Mouse (Mus musculus): ENCODE measurements around the gene Gm17783.
"Not testable (repeated sequence)": the region's sequence is repeated elsewhere in the genome, so short reads cannot be mapped to it uniquely, and the experiment has no call there.

Gm17783 gene

GRCm38 (mm10) chr16:45531950-45532349, at the start of gene Gm17783:
Gene Gm17783, minus strand, starts transcription at chr16:45532050.
- no peak for DNase-seq (ENCODE audit: low spot score in 2 of 2)

- DNase-seq (ENCODE audit: low spot score in 2 of 2), result no peak
Observed at GRCm38 (mm10) chr16:45579883-45580282, 48.0 kb upstream of the Gm17783 start.

- DNase-seq (ENCODE audit: low spot score in 2 of 2), result no peak
Observed at GRCm38 (mm10) chr16:45572307-45572706, 40.5 kb upstream of the Gm17783 start.

GRCm38 (mm10) chr16:45561747-45562146, 29.9 kb upstream of the Gm17783 start:
- DNase-seq (ENCODE audit: low spot score in 2 of 2), result no peak

GRCm38 (mm10) chr16:45551579-45551978, 19.7 kb upstream of the Gm17783 start:
- no peak for DNase-seq (ENCODE audit: low spot score in 2 of 2)

- DNase-seq (ENCODE audit: low spot score in 2 of 2), result no peak
Observed at GRCm38 (mm10) chr16:45547982-45548381, 16.1 kb upstream of the Gm17783 start.

- no peak for DNase-seq (ENCODE audit: low spot score in 2 of 2)
Observed at GRCm38 (mm10) chr16:45544341-45544740, 12.5 kb upstream of the Gm17783 start.

GRCm38 (mm10) chr16:45542108-45542507, 10.3 kb upstream of the Gm17783 start:
- no peak for DNase-seq (ENCODE audit: low spot score in 2 of 2)

- not testable (repeated sequence) for DNase-seq (ENCODE audit: low spot score in 2 of 2)
Observed at GRCm38 (mm10) chr16:45538342-45538741, 6.5 kb upstream of the Gm17783 start.

GRCm38 (mm10) chr16:45535009-45535408, 3.2 kb upstream of the Gm17783 start, which contains the start of gene Slc9c1:
Gene Slc9c1, plus strand, starts transcription at chr16:45535309.
- no peak for DNase-seq (ENCODE audit: low spot score in 2 of 2)

GRCm38 (mm10) chr16:45525551-45525950, 6.3 kb downstream of the Gm17783 start:
- no peak for DNase-seq (ENCODE audit: low spot score in 2 of 2)

- DNase-seq (ENCODE audit: low spot score in 2 of 2), result no peak
Observed at GRCm38 (mm10) chr16:45495326-45495725, 36.5 kb downstream of the Gm17783 start.

GRCm38 (mm10) chr16:45492927-45493326, 38.9 kb downstream of the Gm17783 start, which contains the start of gene Gm609:
Gene Gm609, minus strand, starts transcription at chr16:45492969.
- DNase-seq (ENCODE audit: low spot score in 2 of 2), result no peak

- no peak for DNase-seq (ENCODE audit: low spot score in 2 of 2)
Observed at GRCm38 (mm10) chr16:45476991-45477390, 54.9 kb downstream of the Gm17783 start.

GRCm38 (mm10) chr16:45471836-45472235, 60.0 kb downstream of the Gm17783 start:
- not testable (repeated sequence) for DNase-seq (ENCODE audit: low spot score in 2 of 2)

Measured in urinary bladder, adult 18-20 months (tissue).